Mouse (Mus musculus) kidney, adult 2 months (tissue): ENCODE results near the gene Olfr353.

ENCODE experiments used
- CTCF ChIP-seq: fragments of 200-500 bp; conservative IDR thresholded peaks from 2 replicates; pipeline ENCODE4 v1.5.1; 2011; ENCODE audit warnings: low read depth, mild to moderate bottlenecking, control low read depth, low read length, moderate library complexity, mixed read lengths; ENCODE audit not compliant: insufficient read depth, insufficient read length
- POLR2A ChIP-seq: fragments of 200-500 bp; IDR thresholded peaks from one replicate; pipeline ENCODE4 v1.6.1; 2011; ENCODE audit warnings: low read depth, low read length, control low read depth

DNA sequence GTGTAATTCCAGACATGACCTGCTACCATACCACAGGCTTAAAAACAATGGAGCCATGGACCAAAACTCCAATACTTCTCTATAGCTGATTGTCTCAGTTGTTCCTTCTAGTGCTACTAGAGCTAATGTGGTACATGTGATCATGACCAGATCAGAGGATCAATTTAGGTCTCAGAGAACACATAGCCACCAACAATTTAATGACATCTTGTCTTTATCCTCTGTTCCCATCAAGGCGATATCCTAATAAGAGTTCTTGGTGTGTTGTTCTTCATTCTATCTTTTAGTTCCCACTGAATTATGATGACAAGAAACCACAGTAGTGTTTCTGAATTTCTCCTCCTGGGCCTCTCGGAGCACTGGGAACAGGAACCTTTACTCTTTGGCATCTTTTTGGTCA is 44.1 kb upstream of the Olfr353 start, which contains the start of gene Olfr356:
- TF ChIP-seq POLR2A = no peak
- TF ChIP-seq CTCF = no peak
